Mouse (Mus musculus) lung, embryonic 14.5 days (tissue): ENCODE results near the gene Aoah. TPM values are rescaled to one million over a fixed set of nuclear protein-coding genes. Genes with fewer than 3 reads are reported as not detected.

Source experiments
- ATAC-seq: fragments of 200-750 bp; cut with Nextera tagmentation; 2 replicates; pipeline ENCODE4 v1.8.0; 2017; ENCODE audit warnings: mild to moderate bottlenecking, moderate TSS enrichment, moderate library complexity; ENCODE audit not compliant: insufficient read depth
- DNase-seq: peaks from one replicate; pipeline ENCODE4 v3.0.0-alpha.2; 2015
- H3K27ac ChIP-seq: fragments of 300-500 bp; sonication (generic); 2 replicates; pipeline ENCODE4 v1.5.1; 2014; ENCODE audit warnings: low read depth, mild to moderate bottlenecking, moderate library complexity
- H3K27me3 ChIP-seq: fragments of 300-500 bp; sonication (generic); 2 replicates; pipeline ENCODE4 v1.6.1; 2014; ENCODE audit warnings: low read length, control low read depth; ENCODE audit not compliant: insufficient read depth
- H3K36me3 ChIP-seq: fragments of 300-500 bp; sonication (generic); 2 replicates; pipeline ENCODE4 v1.6.1; 2014; ENCODE audit warnings: control low read depth; ENCODE audit not compliant: insufficient read depth
- H3K4me1 ChIP-seq: fragments of 300-500 bp; sonication (generic); 2 replicates; pipeline ENCODE4 v1.6.1; 2014; ENCODE audit warnings: antibody characterized with exemption, control low read depth; ENCODE audit not compliant: insufficient read depth
- H3K4me2 ChIP-seq: fragments of 300-500 bp; sonication (generic); 2 replicates; pipeline ENCODE4 v1.6.1; 2014; ENCODE audit warnings: mild to moderate bottlenecking
- H3K4me3 ChIP-seq: fragments of 300-500 bp; sonication (generic); 2 replicates; pipeline ENCODE4 v1.5.1; 2014; ENCODE audit warnings: low read depth, low read length
- H3K9ac ChIP-seq: fragments of 300-500 bp; sonication (generic); 2 replicates; pipeline ENCODE4 v1.6.1; 2014
- H3K9me3 ChIP-seq: fragments of 300-500 bp; sonication (generic); 2 replicates; pipeline ENCODE4 v1.6.1; 2016; ENCODE audit warnings: low read depth, low read length, control low read depth
- CTCF ChIP-seq: IDR thresholded peaks from 2 replicates; pipeline ENCODE4 v1.5.1; 2016; ENCODE audit warnings: antibody characterized with exemption, low read depth
- WGBS: fragments of 180-500 bp; shearing (Covaris S2); extraction: QIAGEN DNeasy Blood & Tissue Kit; methylation state at CpG from one replicate; pipeline ENCODE4 v1.1.7; 2014; 5-methylcytosine and 5-hydroxymethylcytosine counted together
- polyA plus RNA-seq: library from polyadenylated mRNA; unstranded; fragments of >200 nt; fragmentation: Nextera tagmentation; extraction: Ambion mirVana; gene quantifications from 2 replicates; pipeline ENCODE4 v1.2.1, GENCODE M21; 2014

The Aoah gene
- polyA plus RNA-seq, 1 experiment from 2014 or later: 0.75 TPM

DNA sequence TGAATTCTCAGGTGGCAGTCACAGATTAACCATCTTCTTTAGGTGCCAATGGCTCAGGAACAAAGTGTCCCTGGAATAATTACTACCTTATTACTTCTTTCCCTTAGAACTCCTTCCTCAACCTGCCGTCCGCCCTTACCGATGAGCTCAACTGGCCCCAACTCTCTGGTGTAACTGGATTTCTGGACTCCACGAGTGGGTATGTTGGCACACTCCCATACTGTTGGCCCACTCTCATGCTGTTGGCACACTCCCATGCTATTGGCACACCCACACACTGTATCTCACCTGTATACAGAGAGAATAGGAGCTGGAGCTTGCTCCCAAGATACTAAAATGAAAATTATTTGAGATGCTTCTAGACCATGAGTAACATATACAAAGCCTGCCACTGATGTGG, 147.8 kb downstream of the Aoah start:
- H3K36me3 ChIP-seq: no peaks in the 10 kb centered on the region
- ATAC-seq (no peak), DNase-seq (no peak)
- no peak for TF ChIP-seq CTCF
- no peaks in the 10 kb centered on the region for H3K27me3 ChIP-seq
- no peaks in the 10 kb centered on the region for H3K9me3 ChIP-seq
- no peaks in the 10 kb centered on the region for H3K4me1 ChIP-seq
- H3K4me3 ChIP-seq: no peak overlapping the region
- H3K27ac ChIP-seq: no peak overlapping the region
- no peak overlapping the region for H3K9ac ChIP-seq
- H3K4me2 ChIP-seq: no peak overlapping the region
- 87% methylated on average over 4 of the region's 4 CpGs for WGBS

DNA sequence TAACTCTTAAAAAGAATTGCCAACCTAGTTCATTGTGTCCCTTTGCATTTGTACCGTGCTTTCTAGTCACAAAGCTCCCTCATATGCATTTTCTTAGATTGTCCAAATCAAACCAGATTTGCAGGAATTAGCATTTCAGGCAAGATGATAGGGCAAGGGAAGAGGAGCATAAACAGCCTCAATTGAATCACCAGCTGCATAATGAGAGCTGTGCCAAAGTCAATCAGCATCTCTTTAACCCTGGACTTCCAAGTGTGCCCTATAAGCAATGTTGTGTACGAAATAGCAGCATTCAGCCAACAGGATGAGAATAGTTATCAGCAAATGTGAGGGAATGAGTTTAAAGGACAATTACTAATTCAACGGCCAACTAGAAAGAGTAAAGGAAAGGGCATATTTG, 169.2 kb downstream of the Aoah start:
- no peak for DNase-seq
- 75% methylated on average over 3 of the region's 3 CpGs for WGBS
- no peak overlapping the region for H3K4me3 ChIP-seq
- no peak overlapping the region for H3K4me2 ChIP-seq
- H3K27me3 ChIP-seq: no peaks in the 10 kb centered on the region
- no peak overlapping the region for H3K27ac ChIP-seq
- no peak overlapping the region for H3K9ac ChIP-seq
- H3K4me1 ChIP-seq: no peaks in the 10 kb centered on the region
- no peaks in the 10 kb centered on the region for H3K36me3 ChIP-seq
- H3K9me3 ChIP-seq: no peaks in the 10 kb centered on the region
- TF ChIP-seq CTCF: no peak
- no peak for ATAC-seq

DNA sequence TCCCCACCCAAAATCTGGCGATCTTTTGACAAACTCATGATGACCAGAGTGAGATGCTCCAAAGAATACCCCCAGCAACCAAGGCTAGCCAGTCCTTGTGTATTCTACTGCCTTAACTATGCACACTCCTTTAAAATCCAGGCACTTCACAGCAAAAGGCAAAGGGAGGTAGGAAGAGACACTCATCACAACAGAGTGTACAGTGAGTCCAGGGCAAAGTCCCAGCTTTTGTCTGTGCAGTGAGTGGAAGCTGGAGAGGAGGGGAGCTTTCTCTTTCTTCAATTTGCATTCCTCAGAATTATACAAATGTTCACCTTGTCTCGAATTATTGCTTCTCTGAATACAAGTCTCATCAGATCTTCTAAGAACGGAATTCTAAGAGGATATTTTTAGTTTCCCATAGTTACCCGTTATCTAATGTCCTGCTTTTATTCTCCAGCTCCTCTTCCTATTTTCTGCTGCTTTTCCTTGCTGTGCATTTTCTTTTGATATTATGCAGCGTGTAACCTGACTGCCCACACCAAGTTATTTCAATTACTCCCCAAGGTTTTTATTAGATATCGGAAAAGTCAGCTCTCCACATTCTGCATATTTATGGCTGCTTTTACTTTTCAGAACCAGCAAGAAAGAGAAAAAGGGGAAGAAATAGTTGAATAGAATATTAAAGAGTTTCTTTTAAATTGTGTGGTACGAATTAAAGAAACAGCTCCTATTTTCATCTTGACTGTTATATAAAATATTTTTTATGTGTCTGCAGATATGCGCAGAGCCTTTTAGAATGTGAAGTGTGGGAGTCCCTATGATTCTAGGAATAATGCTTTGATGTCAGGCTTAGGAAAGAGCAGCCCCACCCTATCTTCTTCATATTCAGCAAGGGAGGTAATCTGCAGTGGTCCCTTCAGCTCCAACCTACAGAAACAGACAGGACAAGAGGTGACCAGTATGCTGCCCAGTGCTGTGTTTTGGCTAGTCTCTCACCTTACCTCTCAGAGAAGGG, 187.6 kb downstream of the Aoah start:
- ATAC-seq (no peak), DNase-seq (no peak)
- TF ChIP-seq CTCF: no peak
- Histone ChIP-seq H3K9me3 (no peaks in the 10 kb centered on the region), H3K27ac (no peak overlapping the region), H3K9ac (no peak overlapping the region), H3K27me3 (no peaks in the 10 kb centered on the region), H3K4me1 (no peaks in the 10 kb centered on the region), H3K4me3 (no peak overlapping the region), H3K4me2 (no peak overlapping the region), H3K36me3 (no peaks in the 10 kb centered on the region)
- 81% methylated on average over 8 of the region's 8 CpGs for WGBS

- H3K4me1 ChIP-seq: no peaks in the 10 kb centered on the region
- DNase-seq: no peak
- no peak overlapping the region for H3K9ac ChIP-seq
- no peak overlapping the region for H3K4me3 ChIP-seq
- ATAC-seq: no peak
- H3K27ac ChIP-seq: no peak overlapping the region
- TF ChIP-seq CTCF: no peak
- H3K27me3 ChIP-seq: no peaks in the 10 kb centered on the region
- no peak overlapping the region for H3K4me2 ChIP-seq
- no peaks in the 10 kb centered on the region for H3K9me3 ChIP-seq
- no peaks in the 10 kb centered on the region for H3K36me3 ChIP-seq
These were observed 191.6 kb downstream of the Aoah start for GRCm38 (mm10) chr13:20985510-20985909.

GRCm38 (mm10) chr13:20985961-20986360, 192.0 kb downstream of the Aoah start:
- no peaks in the 10 kb centered on the region for H3K4me1 ChIP-seq
- no peaks in the 10 kb centered on the region for H3K9me3 ChIP-seq
- no peak for TF ChIP-seq CTCF
- H3K4me2 ChIP-seq: no peak overlapping the region
- no peaks in the 10 kb centered on the region for H3K27me3 ChIP-seq
- no peak overlapping the region for H3K9ac ChIP-seq
- H3K4me3 ChIP-seq: no peak overlapping the region
- ATAC-seq (no peak), DNase-seq (no peak)
- H3K27ac ChIP-seq: no peak overlapping the region
- no peaks in the 10 kb centered on the region for H3K36me3 ChIP-seq

DNA sequence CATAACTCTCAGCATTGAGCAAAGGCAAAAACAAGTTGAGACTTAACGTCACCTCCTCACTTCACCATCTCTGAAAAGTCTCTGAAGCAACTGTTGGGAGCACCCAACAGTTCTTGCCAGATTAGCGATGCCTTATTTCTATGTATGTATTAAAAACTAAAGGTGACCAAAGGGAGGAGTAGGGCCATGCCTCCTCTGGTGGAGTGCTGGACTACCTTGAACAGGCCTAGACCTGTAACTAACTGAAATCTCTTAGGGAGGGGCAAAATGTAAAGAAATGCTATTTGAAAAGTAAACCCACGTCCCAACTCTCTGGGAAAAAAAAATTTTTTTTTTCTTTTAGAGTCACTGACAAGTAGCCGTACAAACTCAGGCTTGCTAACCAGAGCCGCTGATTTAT, 211.3 kb downstream of the Aoah start:
- DNase-seq: no peak
- WGBS: 81% methylated on average over 5 of the region's 5 CpGs

DNA sequence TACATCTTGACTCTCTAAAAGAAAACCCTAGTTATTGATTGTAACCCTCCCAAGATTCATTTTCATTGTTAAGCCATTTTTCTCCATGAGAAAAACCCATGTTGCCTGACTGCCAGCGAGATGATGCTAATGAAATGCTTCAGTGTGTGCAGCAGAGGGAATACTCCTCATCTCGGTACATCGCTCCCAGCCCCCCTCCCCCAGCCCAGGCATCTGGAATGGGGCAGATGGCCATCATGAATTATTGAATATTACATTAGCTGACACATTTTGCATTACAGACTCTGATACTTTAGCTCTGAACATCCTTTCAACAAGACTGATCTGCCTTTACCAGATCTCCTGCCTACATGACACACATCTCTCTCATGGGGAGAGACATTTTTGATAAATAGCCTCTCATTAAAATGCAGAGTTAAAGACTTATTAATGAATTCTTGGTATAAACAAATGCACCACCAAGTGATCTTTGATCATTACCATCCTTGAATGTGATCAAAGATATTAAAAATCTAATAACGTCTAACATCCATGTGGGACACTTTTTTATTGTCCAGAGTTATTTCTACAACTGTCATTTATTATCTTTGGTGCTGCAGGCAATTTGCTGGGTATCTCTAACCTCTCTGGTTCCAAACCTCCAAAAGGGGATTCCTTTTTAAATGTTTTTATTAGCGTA, 211.9 kb downstream of the Aoah start:
- 73% methylated on average over 5 of the region's 5 CpGs for WGBS
- no peaks in the 10 kb centered on the region for H3K4me1 ChIP-seq

More for the DNA sequence above, 211.3 kb downstream of the Aoah start:
- Histone ChIP-seq H3K4me3 (no peak overlapping the region), H3K27me3 (no peaks in the 10 kb centered on the region), H3K4me2 (no peak overlapping the region), H3K36me3 (no peaks in the 10 kb centered on the region), H3K9me3 (no peaks in the 10 kb centered on the region), H3K27ac (no peak overlapping the region), H3K4me1 (no peaks in the 10 kb centered on the region), H3K9ac (no peak overlapping the region)
- no peak for ATAC-seq
- no peak for TF ChIP-seq CTCF

More for the DNA sequence above, 211.9 kb downstream of the Aoah start:
- Histone ChIP-seq H3K4me2 (no peak overlapping the region), H3K9ac (no peak overlapping the region), H3K9me3 (no peaks in the 10 kb centered on the region), H3K4me3 (no peak overlapping the region), H3K36me3 (no peaks in the 10 kb centered on the region), H3K27me3 (no peaks in the 10 kb centered on the region), H3K27ac (no peak overlapping the region)
- TF ChIP-seq CTCF: no peak
- DNase-seq (no peak), ATAC-seq (no peak)
